Mouse (Mus musculus) heart, embryonic 15.5 days (tissue): ENCODE measurements around the gene Mum1. TPM values are rescaled to one million over a fixed set of nuclear protein-coding genes. Genes with fewer than 3 reads are reported as not detected.
A peak's percentile ranks its signal among the peaks of the same experiment; 100 is the strongest.
"Not testable (repeated sequence)": the region's sequence is repeated elsewhere in the genome, so short reads cannot be mapped to it uniquely, and the experiment has no call there.

Experiments
- ATAC-seq: fragments of 200-750 bp; cut with Nextera tagmentation; replicated peaks from 2 replicates; pipeline ENCODE4 v1.8.0; 2017; ENCODE audit warnings: low read depth, moderate TSS enrichment; ENCODE audit not compliant: insufficient number of reproducible peaks, insufficient read depth, low FRiP score
- H3K27ac ChIP-seq: fragments of 300-500 bp; sonication (generic); 2 replicates; pipeline ENCODE4 v1.5.1; 2015; ENCODE audit warnings: mild to moderate bottlenecking, inconsistent platforms
- H3K27me3 ChIP-seq: fragments of 300-500 bp; sonication (generic); 2 replicates; pipeline ENCODE4 v1.6.1; 2015; ENCODE audit warnings: inconsistent platforms
- H3K36me3 ChIP-seq: fragments of 300-500 bp; sonication (generic); 2 replicates; pipeline ENCODE4 v1.6.1; 2015; ENCODE audit warnings: mild to moderate bottlenecking, inconsistent platforms
- H3K4me1 ChIP-seq: fragments of 300-500 bp; sonication (generic); replicated peaks from 2 replicates; pipeline ENCODE4 v1.6.1; 2015; ENCODE audit warnings: inconsistent platforms
- H3K4me2 ChIP-seq: fragments of 300-500 bp; sonication (generic); 2 replicates; pipeline ENCODE4 v1.6.1; 2015; ENCODE audit warnings: inconsistent platforms, mild to moderate bottlenecking, moderate library complexity
- H3K4me3 ChIP-seq: fragments of 300-500 bp; sonication (generic); 2 replicates; pipeline ENCODE4 v1.5.1; 2015; ENCODE audit warnings: mild to moderate bottlenecking, inconsistent platforms
- H3K9ac ChIP-seq: fragments of 300-500 bp; sonication (generic); 2 replicates; pipeline ENCODE4 v1.6.1; 2015; ENCODE audit warnings: mild to moderate bottlenecking, inconsistent platforms
- H3K9me3 ChIP-seq: fragments of 300-500 bp; sonication (generic); replicated peaks from 2 replicates; pipeline ENCODE4 v1.6.1; 2016; ENCODE audit warnings: inconsistent platforms
- WGBS: fragments of 180-500 bp; shearing (Covaris S2); methylation state at CpG from one replicate; pipeline ENCODE4 v1.1.7; 2015; ENCODE audit warnings: mixed read lengths; 5-methylcytosine and 5-hydroxymethylcytosine counted together
- polyA plus RNA-seq: library from polyadenylated mRNA; unstranded; fragments of >200 nt; fragmentation: Nextera tagmentation; extraction: Ambion mirVana; gene quantifications from 2 replicates; pipeline ENCODE4 v1.2.1, GENCODE M21; 2015

The Mum1 gene
- polyA plus RNA-seq, 1 experiment from 2014 or later: 32.7 TPM

DNA sequence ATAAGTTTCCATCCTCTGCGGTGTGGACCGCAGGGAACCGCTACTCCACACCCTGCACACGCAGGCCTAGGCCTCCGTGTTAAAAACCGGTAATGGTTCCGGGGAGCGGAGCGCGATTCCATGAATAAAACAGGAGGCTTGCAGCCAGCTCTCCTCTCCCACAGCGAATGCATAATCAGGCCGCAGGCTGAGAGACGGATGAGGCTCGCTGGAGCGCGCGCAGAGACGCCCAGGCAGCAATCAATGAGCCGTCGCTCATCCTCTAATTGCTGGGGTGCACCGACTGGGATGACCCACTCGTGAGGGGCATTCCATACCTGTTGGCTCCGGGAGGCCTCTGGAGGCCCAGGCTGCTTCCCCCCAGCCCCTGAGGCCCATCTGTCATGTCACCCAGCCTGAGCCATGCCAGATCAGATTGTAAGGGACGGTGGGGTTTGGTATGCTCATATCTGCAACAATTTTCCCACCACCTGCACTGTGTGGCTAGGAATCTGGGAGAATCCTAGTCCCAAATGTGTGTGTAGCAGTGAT lies 17.3 kb upstream of the Mum1 start:
- 33% methylated on average over 24 of the region's 24 CpGs for WGBS
- Histone ChIP-seq H3K4me1 (peaks cover 6% of the 10 kb centered on the region), H3K4me2 (0 out of 2 replicates have a peak overlapping the region, but pooled peaks have one; percentile 8), H3K27me3 (peaks cover 7% of the 10 kb centered on the region; the same call in 1 of the 2 replicates), H3K9ac (no peak overlapping the region), H3K27ac (no peak overlapping the region), H3K4me3 (no peak overlapping the region), H3K9me3 (no peaks in the 10 kb centered on the region), H3K36me3 (no peaks in the 10 kb centered on the region)
- ATAC-seq: no peak

DNA sequence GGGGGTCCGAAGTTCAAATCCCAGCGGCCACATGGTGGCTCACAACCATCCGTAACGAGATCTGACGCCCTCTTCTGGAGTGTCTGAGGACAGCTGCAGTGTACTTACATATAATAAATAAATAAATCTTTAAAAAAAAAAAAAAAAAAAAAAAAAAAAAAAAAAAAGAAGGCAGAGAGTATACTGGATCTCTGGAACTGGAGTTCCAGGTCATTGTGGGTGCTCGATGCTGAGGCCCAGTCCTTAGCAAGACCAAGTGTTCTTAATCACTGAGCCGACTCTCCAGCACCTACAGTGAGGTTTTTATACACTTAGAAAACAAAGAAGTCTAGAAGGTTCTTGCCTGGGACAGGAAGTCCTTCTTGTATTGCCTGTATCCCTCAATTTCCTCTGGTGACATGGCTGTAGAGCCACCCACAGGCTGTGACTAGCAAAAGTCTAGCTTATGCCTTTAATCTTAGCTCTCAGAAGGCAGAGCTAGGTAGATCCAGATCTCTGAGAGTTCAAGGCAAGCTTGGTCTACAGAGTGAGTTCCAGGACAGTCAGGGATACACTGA lies 14.6 kb upstream of the Mum1 start:
- ATAC-seq, H3K9ac ChIP-seq, H3K27ac ChIP-seq, H3K4me2 ChIP-seq, H3K4me1 ChIP-seq, H3K9me3 ChIP-seq, H3K27me3 ChIP-seq, H3K4me3 ChIP-seq, H3K36me3 ChIP-seq: not testable (repeated sequence)
- 68% methylated on average over 7 of the region's 7 CpGs for WGBS

DNA sequence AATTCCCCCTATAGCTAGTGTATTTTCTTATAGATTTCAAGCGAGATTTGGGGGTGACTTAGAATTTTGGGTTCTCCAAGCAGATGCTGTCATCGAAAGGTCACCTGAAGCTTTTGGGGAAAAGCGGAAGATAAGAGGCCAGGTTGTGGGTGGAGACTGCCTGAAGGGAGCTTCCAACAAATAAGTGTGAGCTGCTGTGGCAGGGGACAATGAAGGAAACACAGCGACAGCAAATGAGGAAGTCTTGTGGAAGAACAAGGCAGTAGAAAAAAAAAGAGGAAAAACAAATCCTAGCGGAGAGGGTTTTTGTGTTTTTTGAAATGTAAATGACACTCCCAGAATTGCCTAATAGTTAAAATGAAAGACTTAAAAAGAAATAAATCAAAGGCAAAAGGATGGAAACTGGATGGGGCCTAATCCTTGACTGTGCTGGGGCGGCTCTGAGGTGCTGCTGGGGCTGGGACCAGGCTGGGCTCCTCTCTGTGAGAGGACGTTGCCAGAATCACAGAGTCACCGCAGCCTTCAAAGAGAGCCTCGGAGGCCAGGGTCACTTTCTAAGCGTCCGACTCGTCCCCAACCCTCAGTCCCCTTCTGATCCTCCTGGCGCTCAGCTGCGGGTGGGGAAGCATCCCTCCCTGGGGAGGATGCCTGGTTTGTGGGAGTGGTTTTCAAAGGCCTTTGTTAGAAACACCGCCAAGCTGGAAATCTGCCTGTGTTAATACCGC lies 11.0 kb upstream of the Mum1 start:
- H3K36me3 ChIP-seq: no peaks in the 10 kb centered on the region
- H3K9me3 ChIP-seq: no peaks in the 10 kb centered on the region
- 39% methylated on average over 16 of the region's 16 CpGs for WGBS
- ATAC-seq: no peak
- H3K27me3 ChIP-seq: no peaks in the 10 kb centered on the region
- no peak overlapping the region for H3K27ac ChIP-seq
- no peak overlapping the region for H3K4me3 ChIP-seq
- no peaks in the 10 kb centered on the region for H3K4me1 ChIP-seq
- H3K4me2 ChIP-seq: no peak overlapping the region
- H3K9ac ChIP-seq: no peak overlapping the region

DNA sequence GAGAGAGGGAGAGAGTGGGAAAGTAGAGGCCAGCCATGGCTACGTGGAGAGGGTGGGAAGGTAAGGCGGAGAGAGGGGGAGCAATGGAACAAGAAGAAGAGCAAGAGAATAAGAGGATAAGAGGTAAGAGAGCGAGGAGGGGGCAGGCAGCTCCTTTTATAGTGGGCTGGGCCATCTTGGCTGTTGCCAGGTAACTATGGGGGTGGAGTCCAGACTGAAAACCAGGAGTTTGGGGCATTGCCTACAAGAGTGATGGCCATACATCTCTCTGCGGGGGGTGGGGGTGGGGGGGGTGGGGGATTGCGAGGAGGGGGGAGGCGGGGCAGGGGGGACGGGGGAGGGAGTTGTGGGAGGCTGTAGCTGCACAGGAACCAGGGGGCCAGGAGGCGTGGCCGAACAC lies 5.6 kb upstream of the Mum1 start:
- no peak for ATAC-seq
- WGBS: 60% methylated on average over 6 of the region's 9 CpGs
- Histone ChIP-seq H3K4me3 (no peak overlapping the region), H3K9ac (no peak overlapping the region), H3K36me3 (no peaks in the 10 kb centered on the region), H3K27ac (no peak overlapping the region), H3K9me3 (no peaks in the 10 kb centered on the region), H3K27me3 (no peaks in the 10 kb centered on the region), H3K4me2 (no peak overlapping the region), H3K4me1 (peaks cover 7% of the 10 kb centered on the region)

DNA sequence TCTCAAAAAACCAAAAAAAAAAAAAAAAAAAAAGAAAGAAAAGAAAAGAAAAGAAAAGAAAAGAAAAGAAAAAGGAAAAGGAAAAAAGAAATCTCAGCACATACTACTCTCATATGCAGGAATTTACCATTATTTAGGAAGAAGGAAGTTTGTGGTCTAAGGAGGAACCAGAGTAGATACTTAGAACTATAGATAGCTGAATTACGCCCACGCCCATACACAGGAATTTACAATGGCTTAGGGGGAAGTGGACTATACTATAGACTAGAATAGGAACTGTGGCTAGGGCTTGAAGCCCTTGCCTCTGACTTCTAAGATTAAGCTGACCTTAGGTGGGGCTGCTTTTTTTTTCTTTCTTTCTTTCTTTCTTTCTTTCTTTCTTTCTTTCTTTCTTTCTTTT lies 3.1 kb upstream of the Mum1 start:
- not testable (repeated sequence) for H3K27me3 ChIP-seq, H3K9me3 ChIP-seq, ATAC-seq, H3K4me2 ChIP-seq, H3K27ac ChIP-seq, H3K36me3 ChIP-seq, H3K9ac ChIP-seq, H3K4me3 ChIP-seq
- 88% methylated on average over 2 of the region's 2 CpGs for WGBS
- H3K4me1 ChIP-seq: peaks cover 24% of the 10 kb centered on the region

DNA sequence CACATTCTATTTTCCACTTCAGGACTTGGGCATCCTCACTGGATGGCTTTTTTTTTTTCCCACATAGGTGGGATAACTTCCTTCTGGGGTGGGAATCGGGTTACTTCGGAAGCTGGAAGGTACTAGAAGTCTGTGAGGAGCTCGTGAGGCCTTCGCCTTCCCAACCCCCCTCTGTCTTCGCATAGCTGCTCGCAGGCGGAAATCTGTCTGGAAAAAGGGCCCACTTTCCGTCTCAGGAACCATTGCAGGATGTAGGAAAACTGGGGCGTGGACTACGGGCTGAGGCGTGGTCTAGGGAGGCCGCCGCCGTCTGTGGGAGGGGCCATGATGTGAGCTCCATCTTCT lies 191 bp upstream of the Mum1 start:
- 0% methylated on average over 14 of the region's 14 CpGs for WGBS
- H3K4me1 ChIP-seq: peaks cover 28% of the 10 kb centered on the region
- H3K9ac ChIP-seq: peak overlapping the region; percentile 43; the same call in 1 of the 2 replicates
- peak overlapping the region; percentile 93 for H3K27ac ChIP-seq
- H3K27me3 ChIP-seq: no peaks in the 10 kb centered on the region
- ATAC-seq: no peak
- peak overlapping the region; percentile 92 for H3K4me3 ChIP-seq
- H3K4me2 ChIP-seq: peak overlapping the region; percentile 65
- no peaks in the 10 kb centered on the region for H3K9me3 ChIP-seq
- H3K36me3 ChIP-seq: peaks cover 13% of the 10 kb centered on the region; the same call in 1 of the 2 replicates

DNA sequence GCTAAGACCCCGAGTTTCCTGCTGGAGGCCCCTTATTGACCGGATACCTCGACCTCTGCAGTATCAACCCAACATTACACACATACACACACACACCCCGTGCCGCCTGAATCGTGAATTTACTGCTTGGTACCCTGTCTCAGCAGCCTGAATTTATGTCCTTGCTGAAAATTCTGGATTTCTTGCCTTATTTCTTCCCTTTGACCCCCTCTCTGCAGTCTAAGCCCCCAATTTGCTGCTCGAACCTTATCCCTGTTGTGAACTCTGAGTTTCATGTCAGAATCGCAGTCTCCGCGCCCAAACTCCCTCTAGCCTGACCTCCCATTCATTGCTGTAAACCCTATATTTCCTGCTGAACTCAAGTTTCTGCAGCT lies 919 bp downstream of the Mum1 start:
- peak overlapping the region; percentile 93 for H3K27ac ChIP-seq
- H3K4me1 ChIP-seq: peaks cover 23% of the 10 kb centered on the region
- 7% methylated on average over 10 of the region's 10 CpGs for WGBS
- peak overlapping the region; percentile 97 for H3K9ac ChIP-seq
- H3K4me2 ChIP-seq: peak overlapping the region; percentile 93
- peak overlapping the region; percentile 92 for H3K4me3 ChIP-seq
- no peak for ATAC-seq
- no peaks in the 10 kb centered on the region for H3K27me3 ChIP-seq
- peaks cover 14% of the 10 kb centered on the region for H3K36me3 ChIP-seq
- no peaks in the 10 kb centered on the region for H3K9me3 ChIP-seq

DNA sequence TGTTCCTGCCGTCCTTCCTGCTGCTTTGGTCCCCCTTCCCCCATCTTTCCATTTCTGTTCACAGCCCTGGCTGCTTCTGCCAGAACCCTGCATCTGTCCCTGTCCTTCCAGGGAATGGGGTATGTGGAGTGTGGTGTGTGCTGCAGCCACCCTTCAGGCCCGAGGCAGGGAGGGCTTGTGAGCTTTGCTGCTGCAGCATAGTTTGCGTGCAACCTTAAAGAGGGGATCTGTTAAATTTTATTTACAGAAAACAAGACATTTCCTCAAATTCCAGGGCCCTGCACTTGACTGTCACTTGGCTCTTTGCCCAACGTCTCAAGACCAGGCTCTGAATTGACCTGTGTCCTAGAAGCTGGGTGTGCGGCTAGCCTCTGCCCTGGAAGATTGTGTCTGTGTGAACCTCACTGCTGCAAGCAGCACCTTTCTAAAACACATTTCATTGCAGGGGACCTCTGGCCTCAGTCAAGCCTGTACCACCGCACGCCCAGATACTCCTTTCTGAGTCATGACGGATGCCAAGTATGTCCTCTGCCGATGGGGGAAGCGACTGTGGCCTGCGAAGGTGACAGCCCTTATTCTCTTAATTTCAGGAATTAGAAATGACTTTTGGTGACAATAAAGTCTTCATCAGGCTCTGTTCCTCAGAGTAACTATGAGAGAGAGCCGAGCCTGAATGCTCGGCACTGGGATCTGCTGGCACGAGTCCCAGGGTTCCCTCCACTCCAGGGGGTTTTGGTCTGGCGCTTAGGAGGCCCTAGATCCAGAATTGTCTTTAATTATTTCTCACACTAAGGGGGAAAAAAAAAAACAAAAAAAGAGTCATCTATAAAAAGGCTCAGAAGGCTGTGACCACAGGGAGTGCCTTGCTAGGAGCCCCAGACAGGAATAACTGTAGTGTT lies 1.9 kb downstream of the Mum1 start:
- Histone ChIP-seq H3K4me3 (peak overlapping the region; percentile 92), H3K4me1 (peaks cover 31% of the 10 kb centered on the region), H3K4me2 (peak overlapping the region; percentile 93), H3K9me3 (no peaks in the 10 kb centered on the region), H3K27ac (peak overlapping the region; percentile 93), H3K27me3 (no peaks in the 10 kb centered on the region), H3K36me3 (peaks cover 24% of the 10 kb centered on the region), H3K9ac (peak overlapping the region; percentile 97)
- ATAC-seq: no peak
- WGBS: 34% methylated on average over 15 of the region's 15 CpGs

DNA sequence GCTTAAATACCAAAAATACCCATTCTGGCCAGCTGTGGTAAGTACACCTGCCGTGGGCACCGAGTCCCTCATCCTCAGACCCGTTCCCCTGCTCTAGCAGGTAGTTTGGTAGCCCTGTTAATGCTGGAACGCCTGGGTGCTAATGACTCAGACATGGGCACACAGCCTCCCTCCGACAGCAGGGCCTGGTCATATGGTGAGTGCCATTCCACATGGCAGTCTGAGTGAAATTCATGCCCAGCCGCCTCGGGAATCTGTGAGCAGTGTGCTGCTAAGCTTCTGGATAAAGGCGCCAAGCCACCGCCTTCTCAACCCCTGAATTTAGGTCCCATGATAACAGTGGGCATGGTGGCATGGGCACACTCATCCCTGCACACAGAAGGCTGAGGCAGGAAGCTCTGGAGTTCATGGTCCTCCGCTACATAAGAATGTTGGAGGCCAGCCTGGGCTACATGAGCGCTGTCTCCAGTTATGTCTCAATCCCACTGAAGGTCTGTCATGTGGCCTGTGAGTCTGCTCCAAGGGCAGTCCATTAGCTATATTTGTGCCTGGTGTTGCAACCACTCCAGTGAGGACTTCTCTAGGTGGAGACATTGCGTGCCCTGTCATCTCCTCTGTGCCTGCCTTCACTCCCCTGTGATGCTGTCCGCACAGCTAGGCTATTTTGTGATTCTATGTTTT lies 10.1 kb downstream of the Mum1 start:
- Histone ChIP-seq H3K4me1 (peaks cover 14% of the 10 kb centered on the region), H3K36me3 (peaks cover 90% of the 10 kb centered on the region), H3K9ac (no peak overlapping the region), H3K9me3 (no peaks in the 10 kb centered on the region), H3K27me3 (no peaks in the 10 kb centered on the region), H3K4me3 (no peak overlapping the region), H3K27ac (no peak overlapping the region), H3K4me2 (no peak overlapping the region)
- no peak for ATAC-seq
- 92% methylated on average over 13 of the region's 13 CpGs for WGBS

DNA sequence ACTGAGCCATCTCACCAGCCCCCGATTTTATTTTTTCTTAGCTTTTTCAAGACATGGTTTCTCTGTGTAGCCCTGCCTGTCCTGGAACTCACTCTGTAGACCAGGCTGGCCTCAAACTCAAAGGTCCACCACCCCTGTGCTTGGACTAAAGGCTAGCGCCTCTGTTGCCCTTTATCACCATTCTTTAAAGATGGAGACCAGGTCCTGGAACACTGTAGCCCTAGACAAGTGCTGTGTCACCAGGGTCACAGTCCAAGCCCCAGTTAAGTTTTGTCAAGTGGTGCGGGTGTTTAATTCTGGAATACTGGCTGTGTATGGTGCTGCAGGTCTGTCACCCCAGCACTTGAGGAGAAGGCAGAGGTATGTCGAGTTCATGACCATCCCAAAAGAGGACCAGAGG lies 10.8 kb downstream of the Mum1 start:
- peaks cover 21% of the 10 kb centered on the region for H3K4me1 ChIP-seq
- peaks cover 95% of the 10 kb centered on the region for H3K36me3 ChIP-seq
- H3K27me3 ChIP-seq: no peaks in the 10 kb centered on the region
- no peak for ATAC-seq
- WGBS: 86% methylated on average over 4 of the region's 4 CpGs
- no peaks in the 10 kb centered on the region for H3K9me3 ChIP-seq
- no peak overlapping the region for H3K4me3 ChIP-seq
- no peak overlapping the region for H3K27ac ChIP-seq
- no peak overlapping the region for H3K9ac ChIP-seq
- no peak overlapping the region for H3K4me2 ChIP-seq

DNA sequence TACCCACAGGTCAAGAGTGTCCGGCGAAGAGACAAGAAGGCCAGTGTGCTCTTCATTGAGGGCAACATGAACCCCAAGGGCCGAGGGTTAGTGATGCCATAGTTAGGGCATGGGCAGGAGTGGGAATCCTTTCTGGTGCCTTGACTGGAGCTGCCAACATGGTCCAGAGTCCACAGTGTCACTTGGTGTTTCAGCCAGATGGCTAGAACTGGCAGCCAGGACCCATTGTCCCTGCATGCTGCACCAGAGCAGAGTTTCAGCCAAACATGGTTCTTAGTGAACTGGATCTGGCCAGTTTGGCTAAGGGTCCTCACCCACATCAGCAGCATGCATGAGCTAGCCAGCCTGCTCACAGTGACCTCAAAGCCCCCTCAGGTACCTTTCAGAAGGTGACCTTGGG lies 12.1 kb downstream of the Mum1 start:
- Histone ChIP-seq H3K27ac (no peak overlapping the region), H3K4me3 (no peak overlapping the region), H3K4me2 (no peak overlapping the region), H3K36me3 (peaks cover 87% of the 10 kb centered on the region), H3K9me3 (no peaks in the 10 kb centered on the region), H3K9ac (no peak overlapping the region), H3K27me3 (no peaks in the 10 kb centered on the region), H3K4me1 (peaks cover 22% of the 10 kb centered on the region)
- WGBS: 82% methylated on average over 3 of the region's 3 CpGs
- no peak for ATAC-seq
